Mouse (Mus musculus): Measurements from ENCODE around the gene Rps6kb2. TPM values are rescaled to one million over a fixed set of nuclear protein-coding genes. Genes with fewer than 3 reads are reported as not detected.

The Rps6kb2 gene
- polyA plus RNA-seq, 1 experiment from 2014 or later: 71.7 TPM

Other genes with a start within 250 kb of the Rps6kb2 start
- 0.84 and 0.87 TPM in 2 replicates for gene Aldh3b1, start 233.5 kb downstream of the Rps6kb2 start, polyA plus RNA-seq (2016; fragmentation: Nextera tagmentation; extraction: Ambion mirVana)
- 8.4 and 11.1 TPM in 2 replicates for gene Unc93b1, start 228.2 kb downstream of the Rps6kb2 start, polyA plus RNA-seq (2016; fragmentation: Nextera tagmentation; extraction: Ambion mirVana)
- gene Aldh3b3, start 204.7 kb downstream of the Rps6kb2 start, polyA plus RNA-seq (2016; fragmentation: Nextera tagmentation; extraction: Ambion mirVana): not detected in 2 replicates
- gene Aldh3b2, start 191.0 kb downstream of the Rps6kb2 start, polyA plus RNA-seq (2016; fragmentation: Nextera tagmentation; extraction: Ambion mirVana): 0.65 and 0.68 TPM in 2 replicates
- gene Acy3, start 176.8 kb downstream of the Rps6kb2 start, polyA plus RNA-seq (2016; fragmentation: Nextera tagmentation; extraction: Ambion mirVana): 2.8 and 3.2 TPM in 2 replicates
- not detected in 2 replicates for gene Tbx10, start 170.6 kb downstream of the Rps6kb2 start, polyA plus RNA-seq (2016; fragmentation: Nextera tagmentation; extraction: Ambion mirVana)
- 20.6 and 22.8 TPM in 2 replicates for gene Nudt8, start 162.8 kb downstream of the Rps6kb2 start, polyA plus RNA-seq (2016; fragmentation: Nextera tagmentation; extraction: Ambion mirVana)
- gene Gm49405, start 162.7 kb downstream of the Rps6kb2 start, polyA plus RNA-seq (2016; fragmentation: Nextera tagmentation; extraction: Ambion mirVana): 4.3 TPM in 2 replicates
- 4.5 and 6.0 TPM in 2 replicates for gene Doc2g, start 160.0 kb downstream of the Rps6kb2 start, polyA plus RNA-seq (2016; fragmentation: Nextera tagmentation; extraction: Ambion mirVana)
- 201 and 209 TPM in 2 replicates for gene Ndufv1, start 150.5 kb downstream of the Rps6kb2 start, polyA plus RNA-seq (2016; fragmentation: Nextera tagmentation; extraction: Ambion mirVana)
- 349 and 353 TPM in 2 replicates for gene Gstp1, start 125.4 kb downstream of the Rps6kb2 start, polyA plus RNA-seq (2016; fragmentation: Nextera tagmentation; extraction: Ambion mirVana)
- 1.8 and 2.8 TPM in 2 replicates for gene Gstp2, start 117.3 kb downstream of the Rps6kb2 start, polyA plus RNA-seq (2016; fragmentation: Nextera tagmentation; extraction: Ambion mirVana)
- gene Gstp3, start 103.8 kb downstream of the Rps6kb2 start, polyA plus RNA-seq (2016; fragmentation: Nextera tagmentation; extraction: Ambion mirVana): not detected in 2 replicates
- not detected in 2 replicates for gene Cabp2, start 81.8 kb downstream of the Rps6kb2 start, polyA plus RNA-seq (2016; fragmentation: Nextera tagmentation; extraction: Ambion mirVana)
- 73.6 and 75.9 TPM in 2 replicates for gene Cdk2ap2, start 66.2 kb downstream of the Rps6kb2 start, polyA plus RNA-seq (2016; fragmentation: Nextera tagmentation; extraction: Ambion mirVana)
- 26.2 and 27.8 TPM in 2 replicates for gene Pitpnm1, start 63.4 kb downstream of the Rps6kb2 start, polyA plus RNA-seq (2016; fragmentation: Nextera tagmentation; extraction: Ambion mirVana)
- 67.3 and 69.4 TPM in 2 replicates for gene Aip, start 37.5 kb downstream of the Rps6kb2 start, polyA plus RNA-seq (2016; fragmentation: Nextera tagmentation; extraction: Ambion mirVana)
- not detected in 2 replicates for gene Gpr152, start 23.6 kb downstream of the Rps6kb2 start, polyA plus RNA-seq (2016; fragmentation: Nextera tagmentation; extraction: Ambion mirVana)
- gene Cabp4, start 19.3 kb downstream of the Rps6kb2 start, polyA plus RNA-seq (2016; fragmentation: Nextera tagmentation; extraction: Ambion mirVana): 0.13 and 0.19 TPM in 2 replicates
- gene Coro1b, start 14.7 kb downstream of the Rps6kb2 start, polyA plus RNA-seq (2016; fragmentation: Nextera tagmentation; extraction: Ambion mirVana): 128 and 131 TPM in 2 replicates
- 0.92 and 0.94 TPM in 2 replicates for gene Ptprcap, start 9.8 kb downstream of the Rps6kb2 start, polyA plus RNA-seq (2016; fragmentation: Nextera tagmentation; extraction: Ambion mirVana)
- gene Carns1, start 12.1 kb upstream of the Rps6kb2 start, polyA plus RNA-seq (2016; fragmentation: Nextera tagmentation; extraction: Ambion mirVana): 3.9 and 4.8 TPM in 2 replicates
- gene Tbc1d10c, start 27.9 kb upstream of the Rps6kb2 start, polyA plus RNA-seq (2016; fragmentation: Nextera tagmentation; extraction: Ambion mirVana): 1.1 and 1.4 TPM in 2 replicates
- 753 and 767 TPM in 2 replicates for gene Ppp1ca, start 28.7 kb upstream of the Rps6kb2 start, polyA plus RNA-seq (2016; fragmentation: Nextera tagmentation; extraction: Ambion mirVana)
- 25.9 and 34.0 TPM in 2 replicates for gene Rad9a, start 38.3 kb upstream of the Rps6kb2 start, polyA plus RNA-seq (2016; fragmentation: Nextera tagmentation; extraction: Ambion mirVana)
- gene Clcf1, start 50.9 kb upstream of the Rps6kb2 start, polyA plus RNA-seq (2016; fragmentation: Nextera tagmentation; extraction: Ambion mirVana): 0.87 and 0.95 TPM in 2 replicates
- not detected in 2 replicates for gene AC109138.7, start 51.0 kb upstream of the Rps6kb2 start, polyA plus RNA-seq (2016; fragmentation: Nextera tagmentation; extraction: Ambion mirVana)
- gene Pold4, start 68.5 kb upstream of the Rps6kb2 start, polyA plus RNA-seq (2016; fragmentation: Nextera tagmentation; extraction: Ambion mirVana): 18.7 and 19.8 TPM in 2 replicates
- gene Ssh3, start 105.8 kb upstream of the Rps6kb2 start, polyA plus RNA-seq (2016; fragmentation: Nextera tagmentation; extraction: Ambion mirVana): 5.9 and 7.0 TPM in 2 replicates
- 18.5 and 19.0 TPM in 2 replicates for gene Ankrd13d, start 119.8 kb upstream of the Rps6kb2 start, polyA plus RNA-seq (2016; fragmentation: Nextera tagmentation; extraction: Ambion mirVana)
- 19.7 and 21.2 TPM in 2 replicates for gene Grk2, start 142.9 kb upstream of the Rps6kb2 start, polyA plus RNA-seq (2016; fragmentation: Nextera tagmentation; extraction: Ambion mirVana)
- gene Kdm2a, start 234.9 kb upstream of the Rps6kb2 start, polyA plus RNA-seq (2016; fragmentation: Nextera tagmentation; extraction: Ambion mirVana): 49.6 and 51.7 TPM in 2 replicates

Data from neural tube, embryonic 12.5 days (tissue).